Mouse (Mus musculus): Measurements from ENCODE around the gene Oscp1. TPM values are rescaled to one million over a fixed set of nuclear protein-coding genes. Genes with fewer than 3 reads are reported as not detected.

Gene Oscp1
- polyA plus RNA-seq, 1 experiment from 2014 or later = 3.0 TPM

- no peaks in the 10 kb centered on the region for H3K9me3 ChIP-seq (replicated peaks)
- no peaks in the 10 kb centered on the region for H3K27me3 ChIP-seq (replicated peaks)
- H3K36me3 ChIP-seq = peaks cover 22% of the 10 kb centered on the region
- no peak overlapping the region for H3K4me2 ChIP-seq
- no peak overlapping the region for H3K4me3 ChIP-seq
- H3K4me1 ChIP-seq = peaks cover 30% of the 10 kb centered on the region
- no peak overlapping the region for H3K27ac ChIP-seq
- WGBS (ENCODE audit: insufficient replicate concordance) = 80% methylated on average over 8 of the region's 8 CpGs
- H3K9ac ChIP-seq = no peak overlapping the region
- ATAC-seq = no peak
These were observed 58.8 kb downstream of the Oscp1 start for GRCm38 (mm10) chr4:126117116-126117515.

- no peak for ATAC-seq
- Histone ChIP-seq H3K4me3 (no peak overlapping the region), H3K9ac (no peak overlapping the region), H3K27me3 (replicated peaks) (no peaks in the 10 kb centered on the region), H3K9me3 (replicated peaks) (no peaks in the 10 kb centered on the region), H3K4me1 (peaks cover 23% of the 10 kb centered on the region), H3K27ac (no peak overlapping the region), H3K36me3 (peaks cover 24% of the 10 kb centered on the region), H3K4me2 (no peak overlapping the region)
- 88% methylated on average over 4 of the region's 4 CpGs for WGBS (ENCODE audit: insufficient replicate concordance)
These were observed 60.3 kb downstream of the Oscp1 start for GRCm38 (mm10) chr4:126118651-126119050.

DNA sequence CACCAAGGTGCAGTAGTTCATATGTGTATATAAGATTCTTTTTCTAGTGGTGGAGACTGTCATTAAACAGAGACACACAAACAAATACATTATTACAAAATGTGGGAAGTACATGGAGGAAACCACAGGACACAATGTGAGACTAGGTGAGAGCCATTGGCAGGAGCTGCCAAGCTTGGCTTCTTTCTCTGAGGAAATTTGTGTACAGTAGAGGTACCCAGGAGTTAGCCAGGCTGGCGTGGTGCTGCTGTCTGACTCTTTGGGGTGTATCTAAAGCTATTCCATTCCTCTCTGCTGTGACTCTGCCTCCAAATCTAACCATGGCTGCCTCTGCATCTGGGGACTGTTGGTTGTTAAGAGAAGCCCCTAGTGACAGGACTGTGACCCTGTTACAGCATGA, 60.7 kb downstream of the Oscp1 start:
- Histone ChIP-seq H3K36me3 (peaks cover 28% of the 10 kb centered on the region), H3K9me3 (replicated peaks) (no peaks in the 10 kb centered on the region), H3K4me1 (peaks cover 19% of the 10 kb centered on the region), H3K4me2 (no peak overlapping the region), H3K4me3 (no peak overlapping the region), H3K9ac (no peak overlapping the region), H3K27ac (no peak overlapping the region), H3K27me3 (replicated peaks) (no peaks in the 10 kb centered on the region)
- WGBS (ENCODE audit: insufficient replicate concordance) = 64% methylated on average over 1 of the region's 1 CpGs
- no peak for ATAC-seq

- H3K4me3 ChIP-seq = no peak overlapping the region
- H3K36me3 ChIP-seq = peaks cover 38% of the 10 kb centered on the region
- H3K9me3 ChIP-seq (replicated peaks) = no peaks in the 10 kb centered on the region
- H3K27ac ChIP-seq = no peak overlapping the region
- H3K4me1 ChIP-seq = peaks cover 10% of the 10 kb centered on the region
- WGBS (ENCODE audit: insufficient replicate concordance) = 74% methylated on average over 5 of the region's 5 CpGs
- ATAC-seq = no peak
- H3K27me3 ChIP-seq (replicated peaks) = no peaks in the 10 kb centered on the region
- H3K9ac ChIP-seq = no peak overlapping the region
- H3K4me2 ChIP-seq = no peak overlapping the region
These were observed 61.7 kb downstream of the Oscp1 start for GRCm38 (mm10) chr4:126120052-126120451.

- H3K9ac ChIP-seq = no peak overlapping the region
- WGBS (ENCODE audit: insufficient replicate concordance) = 89% methylated on average over 2 of the region's 2 CpGs
- H3K27ac ChIP-seq = no peak overlapping the region
- H3K4me1 ChIP-seq = peaks cover 6% of the 10 kb centered on the region
- no peak overlapping the region for H3K4me2 ChIP-seq
- H3K4me3 ChIP-seq = no peak overlapping the region
- no peaks in the 10 kb centered on the region for H3K9me3 ChIP-seq (replicated peaks)
- no peak for ATAC-seq
- H3K36me3 ChIP-seq = peaks cover 43% of the 10 kb centered on the region
- no peaks in the 10 kb centered on the region for H3K27me3 ChIP-seq (replicated peaks)
These were observed 62.1 kb downstream of the Oscp1 start for GRCm38 (mm10) chr4:126120506-126120905.

DNA sequence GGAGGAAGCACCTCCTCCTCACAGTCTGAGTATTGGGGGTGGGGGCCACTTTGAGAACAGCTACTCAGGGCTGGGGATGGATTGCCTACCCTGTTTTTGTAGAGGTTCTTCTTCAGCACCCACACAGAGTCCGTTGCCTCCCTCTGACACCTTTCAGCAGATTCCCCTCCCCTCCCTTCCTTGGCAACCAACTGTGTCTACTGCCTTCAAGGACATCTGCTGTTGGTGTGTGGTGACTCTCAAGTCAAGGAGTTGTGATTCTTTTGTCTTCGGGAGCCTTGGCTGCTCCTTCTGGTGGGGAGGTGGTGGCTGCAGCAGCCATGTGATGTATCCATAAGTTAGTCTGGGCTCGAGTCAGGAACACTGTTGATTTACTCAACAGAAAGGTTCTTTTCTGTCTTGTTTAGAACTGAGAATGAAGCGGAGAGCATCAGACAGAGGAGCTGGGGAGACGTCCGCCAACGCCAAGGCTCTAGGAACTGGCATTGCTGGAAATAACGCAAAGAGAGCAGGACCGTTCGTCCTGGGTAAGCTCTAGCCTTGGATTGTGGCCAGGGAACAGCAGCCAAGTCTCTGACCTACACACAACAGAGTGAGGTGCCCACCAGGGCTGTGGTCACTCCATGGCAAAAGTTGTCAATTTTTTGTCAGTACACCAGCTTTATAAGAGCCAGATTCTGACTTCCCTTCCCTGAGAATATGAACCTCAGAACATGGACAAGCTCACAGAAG, 65.1 kb downstream of the Oscp1 start:
- H3K4me3 ChIP-seq = no peak overlapping the region
- peaks cover 63% of the 10 kb centered on the region for H3K36me3 ChIP-seq
- ATAC-seq = no peak
- 83% methylated on average over 10 of the region's 10 CpGs for WGBS (ENCODE audit: insufficient replicate concordance)
- H3K27me3 ChIP-seq (replicated peaks) = no peaks in the 10 kb centered on the region
- H3K9ac ChIP-seq = no peak overlapping the region
- H3K27ac ChIP-seq = no peak overlapping the region
- H3K4me1 ChIP-seq = no peaks in the 10 kb centered on the region
- no peak overlapping the region for H3K4me2 ChIP-seq
- H3K9me3 ChIP-seq (replicated peaks) = no peaks in the 10 kb centered on the region

DNA sequence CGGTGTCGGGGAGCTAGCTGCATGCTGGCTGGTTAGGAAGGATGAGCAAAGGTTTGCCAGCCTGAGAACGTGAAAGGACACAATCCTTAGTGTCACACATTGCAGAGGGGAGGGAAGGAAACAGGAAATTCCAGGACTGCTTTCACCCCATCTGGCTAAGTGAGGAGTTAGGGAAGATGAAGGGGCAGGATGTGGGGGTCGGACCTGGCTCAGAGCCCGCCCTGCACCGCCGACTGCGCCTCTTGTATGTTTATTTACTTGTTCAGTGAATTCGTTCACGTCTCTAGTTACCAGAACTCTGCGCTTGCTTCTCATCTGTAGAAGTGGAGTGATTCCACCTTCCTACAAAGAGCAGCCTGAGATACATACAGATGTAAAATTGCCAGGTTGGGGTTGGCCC, 72.1 kb downstream of the Oscp1 start:
- Histone ChIP-seq H3K36me3 (peaks cover 65% of the 10 kb centered on the region), H3K4me2 (no peak overlapping the region), H3K9ac (no peak overlapping the region), H3K4me3 (no peak overlapping the region), H3K27ac (peak overlapping the region; percentile 59; the same call in 1 of the 2 replicates), H3K9me3 (replicated peaks) (no peaks in the 10 kb centered on the region), H3K4me1 (peaks cover 15% of the 10 kb centered on the region), H3K27me3 (replicated peaks) (no peaks in the 10 kb centered on the region)
- WGBS (ENCODE audit: insufficient replicate concordance) = 76% methylated on average over 11 of the region's 11 CpGs
- ATAC-seq = no peak

DNA sequence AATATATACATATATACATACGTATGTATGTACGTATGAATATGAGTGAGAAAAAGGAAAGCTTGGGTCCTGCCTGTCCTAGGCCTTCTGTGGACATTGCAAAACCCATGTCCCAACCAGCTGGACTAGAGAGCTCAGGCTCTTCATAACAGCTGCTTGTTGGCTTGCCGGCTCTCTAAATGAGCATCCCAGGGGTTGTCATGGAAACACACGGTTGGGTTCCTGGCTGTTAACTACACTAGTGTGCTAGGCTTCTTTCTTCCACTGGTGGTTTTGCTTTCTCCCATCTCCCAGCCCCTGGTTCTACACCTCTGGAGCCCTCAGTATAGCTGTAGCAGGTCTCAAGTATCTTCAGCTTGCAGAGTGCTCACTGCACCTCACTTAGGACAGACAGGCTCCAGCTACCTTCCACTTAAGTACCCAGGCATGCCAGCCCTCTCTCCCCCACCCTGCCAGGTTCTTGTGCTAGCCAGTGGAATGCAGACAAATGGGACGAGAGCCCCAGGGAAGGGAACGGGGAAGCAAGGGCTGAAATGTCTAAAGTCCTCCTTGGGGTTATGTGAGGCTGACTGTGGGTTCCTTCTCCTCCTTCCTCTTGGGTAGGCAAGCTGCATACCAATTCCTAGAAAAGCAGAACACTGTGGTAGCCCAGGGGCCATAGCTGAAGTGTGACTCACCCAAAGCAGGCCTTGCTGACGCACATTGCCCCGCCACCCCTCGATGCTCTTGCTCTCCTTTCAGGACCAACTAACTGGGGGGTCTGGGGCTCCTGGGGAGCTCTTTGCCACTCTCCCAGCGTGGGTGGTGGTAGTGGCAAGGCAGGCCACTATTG, 73.1 kb downstream of the Oscp1 start:
- Histone ChIP-seq H3K4me3 (no peak overlapping the region), H3K27ac (peak overlapping the region; percentile 38; the same call in 1 of the 2 replicates), H3K9ac (no peak overlapping the region), H3K4me2 (no peak overlapping the region), H3K27me3 (replicated peaks) (no peaks in the 10 kb centered on the region), H3K4me1 (peaks cover 15% of the 10 kb centered on the region), H3K9me3 (replicated peaks) (no peaks in the 10 kb centered on the region), H3K36me3 (peaks cover 65% of the 10 kb centered on the region)
- ATAC-seq = no peak
- WGBS (ENCODE audit: insufficient replicate concordance) = 53% methylated on average over 10 of the region's 10 CpGs

DNA sequence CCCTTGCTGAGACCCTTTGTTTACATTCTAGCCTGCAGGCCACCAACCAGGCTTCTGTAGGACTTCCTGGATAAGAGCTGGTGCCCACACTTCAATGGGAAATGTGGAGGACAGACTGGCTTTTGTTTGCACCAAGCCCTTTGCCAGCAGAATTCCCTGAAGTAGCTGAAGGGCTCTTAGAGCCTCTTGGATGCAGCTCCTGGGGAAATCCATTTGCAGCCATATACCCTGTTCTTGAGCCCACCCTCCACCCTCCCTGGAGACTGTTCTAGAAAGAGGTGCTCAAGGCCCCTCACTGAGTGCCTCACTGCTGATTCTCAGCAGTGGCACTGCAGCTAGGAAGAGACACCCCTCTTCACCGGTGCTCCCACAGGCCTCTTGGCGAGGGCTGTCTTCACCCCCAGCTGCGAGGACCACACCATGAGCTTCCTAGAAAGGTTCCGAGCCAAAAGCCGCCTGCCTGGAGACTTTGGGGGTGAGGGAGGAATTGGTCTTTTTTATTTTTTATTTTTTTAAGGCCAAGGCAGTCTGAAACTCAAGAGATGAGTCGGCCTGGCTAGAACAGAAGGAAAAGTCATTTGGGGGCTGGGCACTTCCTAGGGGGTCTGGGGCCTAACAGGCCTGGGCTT, 74.4 kb downstream of the Oscp1 start:
- WGBS (ENCODE audit: insufficient replicate concordance) = 83% methylated on average over 6 of the region's 6 CpGs
- ATAC-seq = no peak
- Histone ChIP-seq H3K27me3 (replicated peaks) (no peaks in the 10 kb centered on the region), H3K4me1 (peaks cover 15% of the 10 kb centered on the region), H3K9ac (no peak overlapping the region), H3K4me2 (no peak overlapping the region), H3K36me3 (peaks cover 65% of the 10 kb centered on the region), H3K9me3 (replicated peaks) (no peaks in the 10 kb centered on the region), H3K4me3 (no peak overlapping the region), H3K27ac (no peak overlapping the region)

GRCm38 (mm10) chr4:126134236-126134635, 75.9 kb downstream of the Oscp1 start:
- Histone ChIP-seq H3K36me3 (peaks cover 65% of the 10 kb centered on the region), H3K4me2 (no peak overlapping the region), H3K27me3 (replicated peaks) (no peaks in the 10 kb centered on the region), H3K27ac (no peak overlapping the region), H3K9me3 (replicated peaks) (no peaks in the 10 kb centered on the region), H3K9ac (no peak overlapping the region), H3K4me1 (peaks cover 15% of the 10 kb centered on the region), H3K4me3 (no peak overlapping the region)
- no peak for ATAC-seq
- WGBS (ENCODE audit: insufficient replicate concordance) = 81% methylated on average over 4 of the region's 4 CpGs

DNA sequence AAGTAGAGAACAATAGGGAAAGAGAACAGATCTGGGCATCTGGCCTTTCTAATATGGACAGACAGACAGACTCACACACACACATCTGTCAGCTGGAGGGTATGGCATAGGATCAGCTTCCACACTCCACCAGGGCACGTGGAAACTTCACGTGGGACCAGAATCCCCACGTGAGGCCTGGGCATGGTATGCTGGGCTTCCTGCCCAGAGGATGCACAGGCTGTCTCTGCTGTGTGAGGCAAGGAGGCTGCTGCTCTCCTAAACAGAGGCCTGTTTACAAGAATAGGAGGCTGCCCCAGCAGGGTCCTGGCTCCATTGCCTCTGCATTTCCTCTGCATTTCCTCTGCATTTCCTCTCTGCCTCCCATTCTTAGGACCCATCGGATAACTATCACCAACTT, 76.3 kb downstream of the Oscp1 start:
- H3K36me3 ChIP-seq = peaks cover 65% of the 10 kb centered on the region
- 75% methylated on average over 4 of the region's 4 CpGs for WGBS (ENCODE audit: insufficient replicate concordance)

GRCm38 (mm10) chr4:126137773-126138172, 79.4 kb downstream of the Oscp1 start:
- no peaks in the 10 kb centered on the region for H3K4me1 ChIP-seq
- no peak overlapping the region for H3K9ac ChIP-seq
- peaks cover 62% of the 10 kb centered on the region for H3K36me3 ChIP-seq
- no peaks in the 10 kb centered on the region for H3K27me3 ChIP-seq (replicated peaks)
- no peak overlapping the region for H3K4me3 ChIP-seq
- 74% methylated on average over 4 of the region's 4 CpGs for WGBS (ENCODE audit: insufficient replicate concordance)
- no peaks in the 10 kb centered on the region for H3K9me3 ChIP-seq (replicated peaks)
- ATAC-seq = no peak
- H3K4me2 ChIP-seq = no peak overlapping the region
- no peak overlapping the region for H3K27ac ChIP-seq

More for the DNA sequence above, 76.3 kb downstream of the Oscp1 start:
- Histone ChIP-seq H3K27me3 (replicated peaks) (no peaks in the 10 kb centered on the region), H3K9me3 (replicated peaks) (no peaks in the 10 kb centered on the region), H3K4me3 (no peak overlapping the region), H3K4me1 (peaks cover 15% of the 10 kb centered on the region), H3K4me2 (no peak overlapping the region), H3K27ac (no peak overlapping the region), H3K9ac (no peak overlapping the region)
- no peak for ATAC-seq

All from liver, embryonic 12.5 days (tissue).